Mouse (Mus musculus): ENCODE results near the gene Maged2.
"Not testable (repeated sequence)": the region's sequence is repeated elsewhere in the genome, so short reads cannot be mapped to it uniquely, and the experiment has no call there.

The Maged2 gene

DNA sequence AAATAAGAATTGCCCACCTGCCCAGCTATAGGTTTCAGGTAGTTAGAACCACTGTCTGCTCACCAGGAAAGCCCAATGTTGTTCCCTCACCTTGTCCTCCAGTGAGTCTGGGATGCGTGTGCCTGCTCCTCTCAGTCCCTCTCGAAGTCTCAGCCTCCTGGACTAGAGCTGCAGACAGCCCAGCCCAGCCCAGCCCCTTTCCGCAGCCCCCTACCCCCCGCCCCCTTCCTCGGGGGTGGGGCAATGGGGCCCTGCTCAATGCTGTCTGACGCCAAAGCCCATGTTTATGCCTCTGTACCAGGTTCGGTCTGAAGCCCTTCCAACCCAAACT is at the start of gene Maged2:
Gene Maged2 (minus strand): TSS at position 207 of the 331 bp plus-strand sequence.
- no peak for DNase-seq (ENCODE audit: low read depth, low spot score)

GRCm38 (mm10) chrX:150848230-150848629 is 34.1 kb upstream of the Maged2 start:
- DNase-seq (ENCODE audit: low read depth, low spot score) = no peak

DNA sequence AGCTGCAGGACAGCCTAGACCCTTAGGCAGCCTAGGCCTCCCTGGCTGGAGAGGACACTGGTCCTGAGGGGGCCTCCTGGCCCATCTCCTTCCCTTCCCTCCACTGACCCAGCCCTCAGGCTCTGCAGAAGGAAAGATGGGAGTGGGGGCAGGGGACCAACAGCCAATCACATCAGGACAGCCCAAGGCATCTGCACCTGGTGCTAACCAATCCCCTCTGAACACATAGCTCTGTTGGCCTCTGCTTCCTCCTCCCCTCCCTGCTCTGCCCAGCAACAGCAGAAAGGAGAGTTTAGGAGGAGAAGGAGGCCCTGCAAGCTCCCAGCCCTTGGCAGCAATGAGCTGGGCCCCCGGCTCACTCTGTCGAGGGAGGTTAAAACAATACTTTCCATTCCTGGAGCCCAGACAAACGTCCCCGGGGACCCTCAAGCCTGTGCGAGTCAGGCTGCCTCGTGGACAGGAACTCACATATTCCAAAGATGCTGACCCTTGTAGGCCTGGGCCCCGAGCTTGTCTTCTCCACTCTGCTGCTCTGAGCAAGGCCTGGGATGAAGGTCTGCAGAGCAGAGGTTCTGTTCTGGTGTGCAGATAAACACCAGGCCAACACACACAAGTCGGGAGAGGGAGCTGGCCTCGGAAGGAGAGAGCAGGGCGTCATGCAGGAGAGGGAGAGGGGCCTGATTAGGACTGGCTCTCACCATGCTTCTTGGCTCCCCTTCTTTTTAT is 31.5 kb upstream of the Maged2 start:
- not testable (repeated sequence) for DNase-seq (ENCODE audit: low read depth, low spot score)

DNA sequence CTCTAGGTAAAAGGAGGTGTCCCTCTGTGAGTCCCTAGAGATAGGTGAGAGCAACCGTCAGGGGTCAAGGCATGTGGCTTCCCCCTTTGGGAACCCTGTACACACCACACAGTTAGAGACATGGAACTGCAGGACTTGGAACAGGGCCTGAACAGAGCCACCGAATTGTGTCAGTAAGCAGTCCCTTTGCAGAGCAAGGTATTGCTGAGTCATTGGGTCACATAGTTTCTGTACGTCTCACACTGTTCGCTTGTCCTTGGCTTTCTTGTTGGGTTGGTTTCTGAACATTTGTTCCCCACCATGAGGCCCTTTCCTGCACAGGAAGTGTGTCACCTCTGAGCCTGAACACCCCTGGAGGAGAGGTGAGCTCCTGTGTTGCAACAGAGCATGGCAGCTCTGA is 29.1 kb upstream of the Maged2 start:
- not testable (repeated sequence) for DNase-seq (ENCODE audit: low read depth, low spot score)

GRCm38 (mm10) chrX:150830297-150830696 is 16.2 kb upstream of the Maged2 start:
- DNase-seq (ENCODE audit: low read depth, low spot score) = no peak

- no peak for DNase-seq (ENCODE audit: low read depth, low spot score)
Measured at GRCm38 (mm10) chrX:150817278-150817677, 3.1 kb upstream of the Maged2 start.

- no peak for DNase-seq (ENCODE audit: low read depth, low spot score)
Measured at GRCm38 (mm10) chrX:150815601-150816000, 1.5 kb upstream of the Maged2 start.

DNA sequence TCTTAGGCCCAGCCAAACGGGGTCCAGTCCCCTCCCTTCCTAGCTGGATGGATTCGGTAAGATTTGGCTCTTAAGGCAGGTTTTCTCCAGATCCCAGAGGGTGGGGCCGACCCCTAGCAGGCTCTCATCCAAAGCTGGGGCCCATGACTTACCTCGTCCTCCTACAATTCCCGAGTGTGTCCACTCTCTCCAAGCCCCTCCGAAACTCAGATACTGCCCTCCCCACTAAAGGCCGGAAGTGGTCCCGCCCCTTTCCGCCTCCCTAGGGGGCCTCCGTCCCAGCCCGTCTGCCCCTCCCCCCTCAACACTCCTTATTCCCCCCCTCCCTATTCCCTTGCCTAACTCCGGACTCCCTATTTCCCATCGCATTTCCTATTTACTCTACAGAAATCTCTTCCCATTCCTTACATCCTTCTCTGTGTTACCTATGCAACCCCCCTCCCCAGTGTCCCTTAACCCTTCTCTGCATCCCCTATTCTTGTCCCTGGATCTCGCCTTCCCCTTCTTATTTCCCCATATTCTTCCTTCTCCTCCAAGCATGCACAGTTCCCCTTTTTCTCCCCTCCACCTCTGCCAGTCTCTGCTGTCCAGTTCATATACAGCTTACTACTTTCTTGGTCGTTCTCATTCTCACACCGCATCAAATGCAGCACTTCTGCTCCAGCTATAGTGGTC is 544 bp downstream of the Maged2 start:
- DNase-seq (ENCODE audit: low read depth, low spot score) = no peak

GRCm38 (mm10) chrX:150812787-150813298 is 1.3 kb downstream of the Maged2 start:
- DNase-seq (ENCODE audit: low read depth, low spot score) = peak; percentile 12

DNA sequence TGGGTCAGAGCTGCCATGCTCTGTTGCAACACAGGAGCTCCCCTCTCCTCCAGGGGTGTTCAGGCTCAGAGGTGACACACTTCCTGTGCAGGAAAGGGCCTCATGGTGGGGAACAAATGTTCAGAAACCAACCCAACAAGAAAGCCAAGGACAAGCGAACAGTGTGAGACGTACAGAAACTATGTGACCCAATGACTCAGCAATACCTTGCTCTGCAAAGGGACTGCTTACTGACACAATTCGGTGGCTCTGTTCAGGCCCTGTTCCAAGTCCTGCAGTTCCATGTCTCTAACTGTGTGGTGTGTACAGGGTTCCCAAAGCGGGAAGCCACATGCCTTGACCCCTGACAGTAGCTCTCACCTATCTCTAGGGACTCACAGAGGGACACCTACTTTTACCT is 13.2 kb downstream of the Maged2 start:
- not testable (repeated sequence) for DNase-seq (ENCODE audit: low read depth, low spot score)

- DNase-seq (ENCODE audit: low read depth, low spot score) = not testable (repeated sequence)
Measured at GRCm38 (mm10) chrX:150798493-150799177, 15.5 kb downstream of the Maged2 start.

Data from c-Kit-negative CD71-positive TER-119-positive erythroid progenitor cells, embryonic 14.5 days (primary cell).